Mouse (Mus musculus) G1E-ER4 (cell line): ENCODE data around the gene Pla2g3. TPM values are rescaled to one million over a fixed set of nuclear protein-coding genes. Genes with fewer than 3 reads are reported as not detected.

Experiments used
- GATA1 ChIP-seq: IDR thresholded peaks from one replicate; pipeline ENCODE4 v1.8.0; 2012; ENCODE audit warnings: low read length, inconsistent platforms
- polyA plus RNA-seq: library from polyadenylated mRNA; stranded (reverse); fragments of >175 nt; gene quantifications from 2 replicates; pipeline ENCODE4 v1.2.3, GENCODE M21; 2012

The Pla2g3 gene
- polyA plus RNA-seq, 1 experiment, result not detected

DNA sequence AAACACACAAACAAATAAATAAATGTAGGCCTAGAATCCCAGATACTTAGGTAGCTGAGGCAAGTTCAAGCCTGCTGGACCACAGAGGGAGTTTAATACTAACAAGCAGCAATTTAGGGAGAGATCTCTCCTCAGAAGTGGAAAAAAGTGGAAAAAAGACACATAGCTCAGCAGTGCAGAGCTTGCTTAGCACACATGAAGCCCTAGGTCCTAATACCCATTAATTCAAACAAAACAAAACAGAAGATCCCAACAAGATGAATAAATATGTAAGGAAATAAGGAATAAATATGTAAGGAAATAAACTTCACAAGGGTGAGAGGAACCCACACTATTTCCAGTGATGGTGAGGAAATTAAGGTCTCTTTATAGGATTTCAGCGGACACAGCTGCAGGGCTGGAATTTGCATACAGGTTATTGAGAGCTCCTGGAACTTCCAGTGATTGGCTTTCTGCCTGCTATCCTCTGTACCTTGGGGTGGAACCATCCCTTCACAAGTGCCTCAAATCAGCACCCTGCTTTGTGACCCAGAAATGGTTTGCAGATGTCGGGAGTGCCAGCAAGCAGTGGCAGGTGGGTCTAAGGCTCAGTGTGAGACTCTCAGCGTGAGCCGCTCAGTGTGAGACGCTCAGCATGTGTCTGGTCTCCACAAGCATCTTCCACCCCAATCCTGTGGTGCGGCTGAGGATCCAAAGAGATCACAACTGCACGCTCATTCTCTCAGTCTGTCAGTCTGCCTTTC is 35.9 kb downstream of the Pla2g3 start:
- TF ChIP-seq GATA1, result no peak

DNA sequence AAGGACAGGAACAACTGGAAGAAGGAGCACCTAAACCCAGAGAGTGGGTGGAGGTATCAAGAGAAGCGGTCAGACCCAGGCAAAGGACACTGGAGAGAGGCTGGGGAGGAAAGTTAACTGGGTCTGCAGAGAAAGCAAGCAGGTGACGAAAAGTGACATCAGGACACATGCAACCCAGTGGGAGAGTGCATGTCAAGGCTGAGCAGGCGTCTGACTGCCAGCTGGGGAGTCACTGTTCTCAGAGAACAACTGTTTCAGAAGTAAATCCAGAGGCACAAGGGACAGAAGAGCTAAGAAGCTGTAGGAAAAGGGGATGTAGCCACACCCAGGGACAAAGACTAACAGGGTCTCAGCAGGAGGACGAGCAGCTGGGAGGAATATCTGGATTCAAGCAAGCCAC is 37.5 kb downstream of the Pla2g3 start:
- no peak for TF ChIP-seq GATA1

DNA sequence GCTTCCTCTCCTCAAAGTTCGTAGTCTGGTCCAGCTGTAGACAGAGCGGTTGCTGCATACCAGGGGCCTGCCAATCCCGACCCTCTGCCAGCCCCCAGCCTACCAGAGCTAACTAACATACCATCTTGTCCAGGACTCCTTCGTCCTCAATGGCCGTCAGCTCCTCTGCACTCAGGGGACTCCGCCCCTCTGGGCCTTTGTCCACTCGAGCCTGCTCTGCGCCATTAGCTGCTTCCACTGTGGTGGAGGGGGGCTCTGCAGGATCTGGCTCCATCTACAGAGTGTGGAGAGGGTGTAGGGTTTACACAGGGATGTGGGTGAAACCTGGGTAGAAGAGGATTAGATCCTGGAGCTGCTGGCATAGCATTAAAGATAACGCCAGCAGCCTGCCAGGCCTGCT is 38.1 kb downstream of the Pla2g3 start:
- no peak for TF ChIP-seq GATA1

DNA sequence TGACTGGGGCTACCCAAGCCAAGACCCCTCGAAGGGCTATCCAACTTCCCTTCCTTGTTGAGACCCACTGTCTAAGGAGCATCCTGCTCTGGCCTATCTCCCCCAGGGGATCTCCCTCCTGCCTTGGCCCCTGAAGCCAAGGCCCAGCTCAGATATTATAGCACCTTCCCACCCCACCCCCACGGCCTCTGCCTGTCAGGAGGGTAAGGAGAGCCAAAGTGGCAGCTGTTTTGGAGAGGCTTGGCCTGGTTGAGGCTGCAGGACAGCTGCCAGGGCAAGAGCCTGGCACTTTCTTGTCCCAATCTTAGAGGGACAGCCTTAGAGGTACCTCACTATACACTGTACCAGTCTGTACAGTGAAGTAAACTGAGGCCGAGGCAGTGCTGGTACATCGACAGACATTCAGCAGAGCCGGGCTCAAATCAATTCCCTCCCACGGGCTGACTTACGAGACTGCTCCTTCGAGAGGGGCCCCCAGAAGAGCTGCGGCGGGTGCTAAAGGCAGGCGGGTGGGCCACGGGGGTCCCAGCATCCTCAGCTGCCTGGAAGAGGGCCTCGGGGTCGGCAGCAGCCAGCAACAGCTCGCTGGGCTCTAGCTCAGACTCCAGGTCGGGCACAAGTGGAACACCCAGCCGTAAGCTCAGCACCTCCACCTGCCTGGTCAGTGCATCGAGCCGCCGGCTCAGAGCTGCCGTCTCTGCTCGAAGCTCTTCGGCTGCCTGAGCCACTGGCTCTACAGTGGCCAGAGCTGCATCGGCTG is 39.1 kb downstream of the Pla2g3 start:
- no peak for TF ChIP-seq GATA1

DNA sequence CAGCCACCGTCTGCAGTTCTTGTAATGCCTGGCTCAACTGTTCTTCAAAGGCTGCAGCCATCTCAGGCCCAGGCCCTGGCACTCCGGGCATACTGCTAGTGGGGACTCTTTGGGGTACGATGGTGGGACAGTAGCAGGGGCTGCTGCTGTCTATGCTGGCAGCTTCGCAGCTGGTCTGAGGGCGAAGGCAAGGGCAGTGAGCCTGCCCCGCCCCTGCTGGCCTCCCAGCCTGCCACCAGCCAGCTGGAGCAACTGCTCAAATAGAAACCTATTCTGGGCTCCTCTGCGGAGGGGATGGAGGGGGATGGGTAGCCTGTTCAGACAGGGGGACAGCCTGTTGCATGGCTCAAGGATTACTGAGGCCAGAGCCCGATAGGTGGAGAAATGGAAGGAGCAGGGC is 39.7 kb downstream of the Pla2g3 start:
- TF ChIP-seq GATA1, result no peak

DNA sequence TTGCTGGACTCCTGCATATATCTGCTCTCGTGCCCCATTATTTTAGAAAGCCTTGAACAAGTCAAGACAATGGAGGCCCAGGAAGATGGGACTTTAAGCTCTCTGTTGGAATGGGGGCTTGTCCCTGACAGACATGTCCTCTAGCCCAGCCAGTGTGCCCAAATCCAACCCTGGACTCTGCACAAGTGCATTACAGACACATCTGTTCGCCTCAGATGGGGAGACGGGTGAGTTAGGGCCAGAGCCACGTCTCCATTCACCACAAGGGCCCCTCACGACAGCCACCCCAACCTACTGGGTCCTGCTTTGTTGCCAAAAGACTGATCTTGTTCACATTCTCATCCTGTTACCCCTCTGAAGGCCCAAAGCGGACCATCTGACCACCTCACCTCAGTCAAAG is 40.1 kb downstream of the Pla2g3 start:
- no peak for TF ChIP-seq GATA1

DNA sequence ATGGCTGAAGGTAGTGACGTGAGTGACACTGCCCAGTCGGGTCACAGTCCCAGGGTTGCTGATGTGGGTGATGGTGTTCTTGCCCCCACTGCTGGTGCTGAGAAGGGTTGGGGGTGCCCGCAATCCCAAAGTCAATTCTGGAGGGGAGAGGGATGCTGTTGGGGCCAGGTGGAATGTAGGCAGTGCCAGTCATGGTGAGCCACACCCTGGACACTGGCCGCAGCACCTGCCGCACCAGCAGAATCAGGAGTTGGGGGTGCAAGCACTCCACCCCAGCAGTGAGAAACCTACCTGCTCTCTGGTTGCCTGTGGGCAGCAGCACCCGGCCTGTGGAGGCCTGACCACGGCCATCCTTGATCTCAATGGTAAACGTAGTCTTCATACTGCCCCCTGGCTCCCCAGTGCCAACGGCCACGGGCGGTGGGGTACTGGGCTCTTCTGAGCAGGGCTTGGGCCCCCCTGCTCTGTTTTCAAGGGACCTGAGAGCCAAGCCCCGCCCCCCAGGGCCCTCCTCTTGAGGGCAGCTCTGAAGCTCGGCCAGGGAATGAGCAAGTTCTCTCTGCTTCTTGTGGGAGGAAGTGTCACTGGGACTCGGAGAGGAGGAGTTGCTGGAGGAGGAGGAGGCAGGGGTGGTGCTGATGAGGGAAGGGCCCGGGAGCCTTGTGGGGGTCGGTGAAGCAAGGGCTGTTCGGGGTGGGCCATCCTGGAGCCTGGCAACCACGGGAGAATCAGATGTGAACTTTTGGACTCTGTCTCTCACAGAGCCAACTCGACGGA is 41.6 kb downstream of the Pla2g3 start:
- TF ChIP-seq GATA1, result no peak

DNA sequence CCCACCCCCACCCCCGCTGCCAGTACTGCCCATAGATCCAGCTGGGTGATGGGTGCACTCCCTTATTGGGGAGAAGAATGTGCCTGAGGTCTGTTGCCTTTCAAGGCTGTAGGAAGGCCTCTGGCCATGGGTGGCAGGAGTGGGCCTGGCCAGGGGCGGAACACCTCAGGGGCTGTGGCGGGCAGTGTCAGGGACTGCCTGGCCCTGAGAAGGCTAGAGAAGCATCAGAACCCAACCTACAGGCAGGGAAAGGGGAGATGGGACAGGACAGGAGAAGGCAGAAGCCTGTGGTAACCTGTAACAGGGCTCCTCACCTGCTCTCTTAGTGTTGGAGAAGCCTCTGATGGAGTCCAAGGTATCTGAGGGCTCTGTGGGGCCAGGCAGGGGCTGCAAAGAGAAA is 42.6 kb downstream of the Pla2g3 start:
- no peak for TF ChIP-seq GATA1

DNA sequence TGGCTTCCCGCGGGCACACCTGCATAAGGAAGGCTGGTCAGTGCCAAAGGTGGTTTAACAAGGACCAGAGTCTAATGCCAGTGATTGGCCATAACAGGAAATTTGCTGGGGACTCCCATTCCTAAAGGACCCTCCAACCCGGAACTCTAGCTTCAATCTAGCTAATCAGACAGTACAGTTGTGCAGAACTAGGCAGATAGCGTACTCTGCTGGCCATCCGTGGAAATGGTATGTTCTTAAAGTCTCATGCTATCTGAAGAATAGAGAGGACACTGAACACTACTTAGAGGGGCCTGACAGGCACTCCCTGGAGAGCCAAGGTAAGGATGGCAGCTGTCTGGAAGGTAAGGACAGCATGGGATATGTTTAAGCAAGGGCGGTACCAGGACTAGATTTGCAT is 43.5 kb downstream of the Pla2g3 start:
- no peak for TF ChIP-seq GATA1

DNA sequence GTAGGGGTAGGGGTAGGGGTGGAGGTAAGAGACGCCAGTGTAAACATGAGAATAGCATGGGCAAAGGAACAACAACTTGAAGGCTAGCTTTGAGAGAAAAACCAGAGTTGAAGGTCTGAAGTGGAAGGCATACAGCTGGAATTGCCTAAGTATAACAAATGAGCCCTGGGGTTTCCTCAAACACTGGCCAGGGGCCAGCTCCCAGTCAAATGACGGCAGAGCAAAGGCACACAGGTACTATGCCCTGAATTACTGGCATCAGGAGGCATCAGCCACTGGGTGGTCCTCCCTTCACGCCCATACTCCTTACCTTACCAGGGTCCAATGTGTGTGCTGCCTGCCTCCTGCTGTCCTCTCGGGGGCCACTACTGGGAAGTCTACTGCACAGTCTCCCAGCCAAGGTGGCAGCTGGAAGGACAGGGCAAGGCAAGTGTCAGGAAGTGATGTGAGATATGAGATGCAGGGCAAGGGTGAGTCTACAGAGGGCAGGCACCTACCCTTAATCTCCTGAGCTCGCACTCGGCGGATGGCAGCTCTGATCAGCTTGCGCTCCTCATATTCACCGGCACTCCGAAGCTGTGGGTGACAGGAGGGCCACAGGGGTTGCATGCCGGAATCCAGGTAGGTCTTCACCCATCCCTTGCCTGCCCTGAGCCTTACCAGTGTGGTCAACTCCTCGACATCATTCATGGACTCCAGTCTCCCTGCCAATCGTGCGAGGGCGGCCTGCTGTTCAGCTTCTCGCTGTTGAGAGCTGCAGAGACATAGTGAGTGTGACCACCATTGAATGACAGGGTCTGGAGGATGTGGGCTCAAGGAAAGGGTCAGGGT is 44.2 kb downstream of the Pla2g3 start:
- TF ChIP-seq GATA1, result no peak

DNA sequence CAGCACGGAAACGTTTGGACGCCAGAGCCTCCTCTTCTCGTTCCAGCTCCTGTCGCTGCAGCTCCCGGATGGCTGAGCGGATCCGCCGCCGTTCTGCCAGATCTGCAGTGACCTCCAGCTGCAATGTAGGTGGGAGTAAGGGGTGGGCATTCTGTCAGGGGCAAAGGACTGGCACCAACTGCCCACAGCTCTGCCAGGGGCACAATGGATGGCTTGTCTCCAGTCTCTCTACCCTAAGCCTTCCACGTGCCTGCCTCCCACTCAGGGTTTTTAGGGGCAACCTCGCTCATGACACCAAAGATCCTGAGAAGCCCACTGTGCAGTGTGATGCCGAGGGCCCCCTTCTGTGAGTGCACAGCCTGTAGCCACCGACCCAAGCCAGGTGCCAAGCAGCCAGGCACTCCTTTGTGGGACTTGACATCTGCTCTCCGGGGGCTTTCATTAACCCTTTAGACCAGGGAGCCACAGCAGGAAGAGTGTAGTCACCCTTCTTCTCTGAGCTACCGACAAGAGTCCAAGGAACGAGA is 45.4 kb downstream of the Pla2g3 start:
- TF ChIP-seq GATA1, result no peak

DNA sequence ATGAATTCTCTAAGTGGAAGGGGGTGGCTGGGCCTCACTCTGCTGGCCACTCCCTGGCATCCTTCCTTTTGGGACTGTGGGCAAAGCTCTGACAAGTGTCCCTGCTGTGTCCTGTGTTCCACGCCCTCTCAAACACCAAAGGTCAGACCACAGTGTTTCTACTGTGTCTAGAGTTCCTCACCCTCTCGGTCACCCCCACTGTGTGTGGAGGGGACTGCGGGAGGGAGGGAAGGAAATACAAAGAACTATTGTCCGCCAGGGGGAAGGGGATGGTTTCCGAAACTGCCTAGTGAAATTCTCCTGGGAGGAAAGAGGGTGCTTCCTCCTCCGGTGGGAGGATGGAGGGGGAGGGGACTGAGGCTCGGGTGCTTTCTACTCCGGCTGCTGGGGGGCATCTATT is 46.9 kb downstream of the Pla2g3 start:
- TF ChIP-seq GATA1, result no peak

DNA sequence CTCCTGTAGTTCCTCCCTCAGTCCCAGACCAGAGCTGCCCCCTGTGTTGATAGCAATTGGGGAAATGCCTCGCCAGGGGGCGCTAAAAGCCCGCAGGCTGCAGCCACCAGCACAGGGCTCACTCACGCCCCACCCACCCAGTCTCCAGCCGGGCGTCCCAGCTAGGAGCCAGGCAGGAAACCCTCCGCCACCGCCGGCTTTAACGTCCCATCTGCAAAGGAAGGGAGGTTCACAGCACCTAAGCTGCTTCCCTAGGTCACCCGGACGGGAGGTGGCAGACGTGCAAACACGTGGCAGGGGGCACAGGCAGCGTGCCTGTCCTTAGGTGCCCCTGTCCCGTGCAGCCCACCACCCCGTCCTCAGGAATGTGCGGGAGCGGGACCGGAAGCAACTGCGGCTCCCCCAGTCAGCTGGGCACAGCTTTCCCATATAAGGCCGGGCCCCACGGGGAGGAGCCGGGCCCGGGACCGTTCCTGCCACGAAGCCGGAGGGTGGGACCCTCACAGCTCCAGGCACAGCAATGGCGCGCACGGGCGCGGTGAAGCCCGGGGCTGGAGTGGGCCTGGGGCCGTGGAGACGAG is 47.4 kb downstream of the Pla2g3 start:
- TF ChIP-seq GATA1, result no peak

DNA sequence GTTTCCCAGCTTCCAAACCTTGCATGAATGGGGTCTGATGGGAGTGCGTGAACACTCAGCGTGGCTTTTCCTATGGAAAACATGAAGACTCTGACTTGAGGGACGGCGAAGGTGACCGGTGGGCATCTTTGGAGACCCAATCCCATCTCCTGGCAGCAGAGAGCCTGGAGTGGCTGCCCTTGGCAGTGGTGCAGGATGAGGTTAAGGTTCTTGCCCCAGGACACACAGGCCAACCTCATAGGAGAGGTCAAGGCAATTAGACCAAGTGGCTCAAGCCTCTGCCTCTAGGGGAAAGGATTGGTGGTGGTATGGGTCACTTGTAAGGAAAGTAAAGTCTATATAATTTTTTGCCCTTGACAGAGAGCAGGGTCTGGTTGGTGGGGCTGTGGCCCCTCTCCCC is 48.0 kb downstream of the Pla2g3 start:
- TF ChIP-seq GATA1, result no peak
